Mouse (Mus musculus) intestine, embryonic 14.5 days (tissue): ENCODE data around the gene Riox2. TPM values are rescaled to one million over a fixed set of nuclear protein-coding genes. Genes with fewer than 3 reads are reported as not detected.

Source experiments
- ATAC-seq: fragments of 200-750 bp; cut with Nextera tagmentation; replicated peaks from 2 replicates; pipeline ENCODE4 v1.8.0; 2017; ENCODE audit warnings: low read depth, moderate number of reproducible peaks, moderate TSS enrichment, moderate library complexity; ENCODE audit not compliant: low FRiP score, low TSS enrichment
- DNase-seq: peaks from one replicate; pipeline ENCODE4 v3.0.0-alpha.2; 2018; ENCODE audit warnings: low spot score
- H3K27ac ChIP-seq: fragments of 300-500 bp; sonication (generic); 2 replicates; pipeline ENCODE4 v1.5.1; 2014; ENCODE audit warnings: low read depth, mild to moderate bottlenecking, control low read depth
- H3K27me3 ChIP-seq: fragments of 300-500 bp; sonication (generic); replicated peaks from 2 replicates; pipeline ENCODE4 v1.6.1; 2014; ENCODE audit warnings: low read length, control low read depth; ENCODE audit not compliant: control insufficient read depth, insufficient read depth
- H3K36me3 ChIP-seq: fragments of 300-500 bp; sonication (generic); 2 replicates; pipeline ENCODE4 v1.6.1; 2014; ENCODE audit warnings: low read length, control low read depth; ENCODE audit not compliant: control insufficient read depth, insufficient read depth
- H3K4me1 ChIP-seq: fragments of 300-500 bp; sonication (generic); replicated peaks from 2 replicates; pipeline ENCODE4 v1.6.1; 2014; ENCODE audit warnings: low read length, control low read depth, mixed read lengths; ENCODE audit not compliant: control insufficient read depth, insufficient read depth
- H3K4me2 ChIP-seq: fragments of 300-500 bp; sonication (generic); 2 replicates; pipeline ENCODE4 v1.6.1; 2014; ENCODE audit warnings: low read length
- H3K4me3 ChIP-seq: fragments of 300-500 bp; sonication (generic); 2 replicates; pipeline ENCODE4 v1.5.1; 2014; ENCODE audit warnings: low read depth, low read length, control low read depth, mixed read lengths
- H3K9ac ChIP-seq: fragments of 300-500 bp; sonication (generic); 2 replicates; pipeline ENCODE4 v1.6.1; 2014; ENCODE audit warnings: mild to moderate bottlenecking, low read length
- H3K9me3 ChIP-seq: fragments of 300-500 bp; sonication (generic); 2 replicates; pipeline ENCODE4 v1.6.1; 2016; ENCODE audit warnings: low read length, control low read depth; ENCODE audit not compliant: control insufficient read depth
- WGBS: fragments of 180-500 bp; shearing (Covaris S2); extraction: QIAGEN DNeasy Blood & Tissue Kit; methylation state at CpG from one replicate; pipeline ENCODE4 v1.1.7; 2014; 5-methylcytosine and 5-hydroxymethylcytosine counted together
- polyA plus RNA-seq: library from polyadenylated mRNA; unstranded; fragments of >200 nt; fragmentation: Nextera tagmentation; extraction: Ambion mirVana; gene quantifications from 2 replicates; pipeline ENCODE4 v1.2.1, GENCODE M21; 2014

The Riox2 gene
- polyA plus RNA-seq, 1 experiment from 2014 or later: 32.9 TPM

DNA sequence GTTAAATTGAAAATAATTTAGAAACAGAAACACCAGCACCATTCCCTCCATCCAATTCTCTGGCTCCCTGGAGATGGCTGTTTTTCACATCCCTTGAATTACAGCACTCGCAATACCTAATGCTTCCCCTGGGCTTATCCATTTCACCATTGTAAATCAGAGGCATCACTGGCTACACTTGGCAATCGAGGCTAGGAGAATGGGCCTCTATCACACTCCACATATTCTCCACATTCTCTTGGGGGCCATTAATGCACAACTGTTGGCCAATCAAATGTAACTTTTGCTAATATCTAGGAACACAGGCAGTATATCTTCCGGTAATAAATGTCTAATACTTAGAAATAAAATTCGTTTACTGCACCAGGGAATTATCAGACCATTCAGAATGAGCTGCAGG, 8.0 kb upstream of the Riox2 start:
- ATAC-seq (no peak), DNase-seq (no peak)
- Histone ChIP-seq H3K4me3 (no peak overlapping the region), H3K27me3 (no peaks in the 10 kb centered on the region), H3K9me3 (no peaks in the 10 kb centered on the region), H3K4me1 (no peaks in the 10 kb centered on the region), H3K27ac (no peak overlapping the region), H3K36me3 (no peaks in the 10 kb centered on the region), H3K4me2 (no peak overlapping the region), H3K9ac (no peak overlapping the region)
- WGBS: 69% methylated on average over 4 of the region's 4 CpGs

- Histone ChIP-seq H3K9ac (no peak overlapping the region), H3K4me3 (no peak overlapping the region), H3K27me3 (no peaks in the 10 kb centered on the region), H3K9me3 (no peaks in the 10 kb centered on the region), H3K27ac (no peak overlapping the region), H3K4me1 (no peaks in the 10 kb centered on the region), H3K4me2 (no peak overlapping the region), H3K36me3 (no peaks in the 10 kb centered on the region)
- DNase-seq: no peak
- ATAC-seq: no peak
- 83% methylated on average over 6 of the region's 6 CpGs for WGBS
These were observed 7.6 kb upstream of the Riox2 start for GRCm38 (mm10) chr16:59463973-59464372.

- WGBS: 79% methylated on average over 1 of the region's 1 CpGs
- Histone ChIP-seq H3K4me1 (peaks cover 6% of the 10 kb centered on the region), H3K9ac (no peak overlapping the region), H3K4me3 (no peak overlapping the region), H3K36me3 (no peaks in the 10 kb centered on the region), H3K27me3 (no peaks in the 10 kb centered on the region), H3K4me2 (no peak overlapping the region), H3K9me3 (no peaks in the 10 kb centered on the region), H3K27ac (no peak overlapping the region)
- DNase-seq (no peak), ATAC-seq (no peak)
These were observed 1.7 kb upstream of the Riox2 start for GRCm38 (mm10) chr16:59469846-59470245.

- peaks cover 6% of the 10 kb centered on the region for H3K4me1 ChIP-seq
- 51% methylated on average over 6 of the region's 6 CpGs for WGBS
These were observed 971 bp downstream of the Riox2 start for GRCm38 (mm10) chr16:59472546-59472945.

DNA sequence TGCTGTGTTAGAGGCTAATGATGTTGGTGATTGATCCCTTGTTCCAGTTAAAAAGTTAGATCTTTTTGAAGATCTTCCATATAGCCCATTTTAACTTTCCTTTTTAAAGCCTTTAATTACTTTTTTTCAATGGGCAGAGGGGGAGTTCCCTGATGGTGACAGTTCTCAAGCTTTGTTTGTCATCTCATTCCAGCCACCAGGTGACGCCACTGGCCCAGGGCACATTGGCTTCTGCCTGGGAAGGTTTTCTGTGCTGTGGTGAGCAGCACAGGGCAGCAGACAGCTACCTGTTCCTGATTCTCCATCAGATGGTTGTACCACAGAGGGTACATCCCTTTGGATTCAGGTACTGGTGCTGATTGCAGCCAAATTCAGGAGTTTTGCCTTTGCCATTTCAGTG, 3.2 kb downstream of the Riox2 start:
- no peak overlapping the region for H3K4me3 ChIP-seq
- 18% methylated on average over 1 of the region's 1 CpGs for whole genome bisulfite sequencing
- DNase-seq: peak; percentile 66

More at GRCm38 (mm10) chr16:59472546-59472945, 971 bp downstream of the Riox2 start:
- DNase-seq (no peak), ATAC-seq (no peak)
- Histone ChIP-seq H3K27me3 (no peaks in the 10 kb centered on the region), H3K4me2 (peak overlapping the region; percentile 64), H3K9ac (peak overlapping the region; percentile 65), H3K36me3 (peaks cover 21% of the 10 kb centered on the region), H3K9me3 (no peaks in the 10 kb centered on the region), H3K4me3 (peak overlapping the region; percentile 69), H3K27ac (no peak overlapping the region)

DNA sequence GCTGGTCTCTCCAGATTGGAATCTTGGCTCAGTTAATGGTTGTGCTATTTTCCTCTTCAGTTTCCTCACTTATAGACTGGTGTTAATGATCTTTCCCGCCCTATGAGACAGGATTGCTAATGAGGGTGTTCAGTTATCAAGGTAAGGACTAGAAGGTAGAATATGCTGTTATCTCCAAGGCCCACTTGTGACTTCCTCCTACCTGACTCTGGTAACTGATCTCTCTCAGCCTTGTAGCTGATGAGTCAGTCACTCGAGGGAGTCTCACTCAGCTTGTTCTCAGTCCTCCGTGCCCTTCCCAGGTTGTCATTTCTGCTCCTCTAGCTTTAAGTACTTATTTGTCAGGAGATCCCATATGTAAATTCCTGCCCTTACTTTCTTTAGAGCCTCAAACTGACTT, 6.4 kb downstream of the Riox2 start:
- H3K4me3 ChIP-seq: no peak overlapping the region
- H3K4me2 ChIP-seq: no peak overlapping the region
- H3K36me3 ChIP-seq: peaks cover 59% of the 10 kb centered on the region
- H3K4me1 ChIP-seq: no peaks in the 10 kb centered on the region; the same call in 1 of the 2 replicates
- H3K9ac ChIP-seq: no peak overlapping the region
- no peak for ATAC-seq
- H3K9me3 ChIP-seq: no peaks in the 10 kb centered on the region
- 88% methylated on average over 3 of the region's 3 CpGs for WGBS
- H3K27ac ChIP-seq: no peak overlapping the region
- no peak for DNase-seq
- no peaks in the 10 kb centered on the region for H3K27me3 ChIP-seq

More for the DNA sequence above, 3.2 kb downstream of the Riox2 start:
- no peaks in the 10 kb centered on the region for H3K9me3 ChIP-seq
- peaks cover 37% of the 10 kb centered on the region for H3K36me3 ChIP-seq
- peaks cover 6% of the 10 kb centered on the region for H3K4me1 ChIP-seq
- H3K9ac ChIP-seq: no peak overlapping the region
- no peak for ATAC-seq
- no peaks in the 10 kb centered on the region for H3K27me3 ChIP-seq
- no peak overlapping the region for H3K4me2 ChIP-seq
- no peak overlapping the region for H3K27ac ChIP-seq

DNA sequence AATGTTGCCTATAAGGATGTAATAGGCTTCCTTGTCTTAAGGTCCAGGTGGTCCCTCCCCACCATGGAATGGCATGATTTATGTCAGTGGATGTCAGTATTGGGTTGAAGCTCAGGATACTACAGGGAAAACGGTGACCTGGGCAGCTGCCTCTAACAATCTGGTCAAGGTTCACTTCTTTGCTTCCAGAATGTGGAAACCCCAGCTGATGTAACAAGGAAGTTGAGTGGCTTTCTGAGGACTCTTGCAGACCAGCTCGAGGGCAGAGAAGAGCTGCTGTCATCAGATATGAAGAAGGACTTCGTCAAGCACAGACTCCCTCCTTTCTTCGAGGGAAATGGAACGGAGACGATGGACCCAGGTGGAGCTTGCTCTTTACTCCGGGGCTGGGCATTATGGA, 15.7 kb downstream of the Riox2 start:
- Histone ChIP-seq H3K4me1 (no peaks in the 10 kb centered on the region), H3K36me3 (peaks cover 86% of the 10 kb centered on the region), H3K4me2 (no peak overlapping the region), H3K27me3 (no peaks in the 10 kb centered on the region), H3K9me3 (no peaks in the 10 kb centered on the region), H3K27ac (no peak overlapping the region), H3K9ac (no peak overlapping the region), H3K4me3 (no peak overlapping the region)
- DNase-seq: peak; percentile 43
- WGBS: 80% methylated on average over 7 of the region's 7 CpGs
- no peak for ATAC-seq

- peaks cover 85% of the 10 kb centered on the region for H3K36me3 ChIP-seq
- H3K9ac ChIP-seq: no peak overlapping the region
- H3K27ac ChIP-seq: no peak overlapping the region; the same call in 1 of the 2 replicates
- no peaks in the 10 kb centered on the region for H3K4me1 ChIP-seq
- no peak overlapping the region for H3K4me2 ChIP-seq
- H3K9me3 ChIP-seq: no peaks in the 10 kb centered on the region
- H3K4me3 ChIP-seq: no peak overlapping the region
- ATAC-seq (no peak; the same call in 1 of the 2 replicates), DNase-seq (peak; percentile 48)
- 80% methylated on average over 9 of the region's 9 CpGs for WGBS
- no peaks in the 10 kb centered on the region for H3K27me3 ChIP-seq
These were observed 16.5 kb downstream of the Riox2 start for GRCm38 (mm10) chr16:59487975-59488548.

GRCm38 (mm10) chr16:59493199-59493598, 21.6 kb downstream of the Riox2 start:
- Histone ChIP-seq H3K27ac (no peak overlapping the region), H3K9ac (no peak overlapping the region), H3K4me3 (no peak overlapping the region), H3K36me3 (peaks cover 73% of the 10 kb centered on the region), H3K4me1 (no peaks in the 10 kb centered on the region), H3K4me2 (no peak overlapping the region), H3K9me3 (no peaks in the 10 kb centered on the region), H3K27me3 (no peaks in the 10 kb centered on the region)
- ATAC-seq: no peak
- DNase-seq: no peak
- WGBS: 89% methylated on average over 14 of the region's 14 CpGs
